Mouse (Mus musculus): ENCODE measurements around the gene Zbtb1.

Zbtb1 gene

GRCm38 (mm10) chr12:76369206-76369977 lies 674 bp upstream of the Zbtb1 start, which contains the start of gene Zbtb25:
Gene Zbtb25, minus strand, starts transcription at chr12:76369602.
- peak; percentile 95 for DNase-seq

GRCm38 (mm10) chr12:76370831-76371571 lies 935 bp downstream of the Zbtb1 start:
- peak; percentile 69 for DNase-seq

DNA sequence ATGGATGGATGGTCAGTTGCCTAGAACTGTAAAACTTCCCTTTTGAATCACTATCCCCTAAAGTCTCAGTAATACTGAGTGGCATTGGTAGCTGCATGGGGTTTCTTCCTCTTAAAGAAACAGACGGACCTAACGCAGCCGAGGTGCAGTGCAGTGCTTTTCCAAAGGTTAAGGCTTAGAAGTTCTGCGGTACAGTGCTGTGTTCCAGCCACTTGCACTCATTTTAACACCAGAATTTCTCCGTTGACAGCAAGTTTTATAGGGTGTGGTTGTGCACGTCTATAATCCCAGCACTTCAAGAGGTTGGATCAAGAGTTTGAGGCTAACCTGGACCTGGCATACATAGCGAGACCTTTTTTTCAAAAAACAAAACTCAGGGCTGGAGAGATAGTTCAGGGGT lies 2.0 kb downstream of the Zbtb1 start:
- DNase-seq = no peak

DNA sequence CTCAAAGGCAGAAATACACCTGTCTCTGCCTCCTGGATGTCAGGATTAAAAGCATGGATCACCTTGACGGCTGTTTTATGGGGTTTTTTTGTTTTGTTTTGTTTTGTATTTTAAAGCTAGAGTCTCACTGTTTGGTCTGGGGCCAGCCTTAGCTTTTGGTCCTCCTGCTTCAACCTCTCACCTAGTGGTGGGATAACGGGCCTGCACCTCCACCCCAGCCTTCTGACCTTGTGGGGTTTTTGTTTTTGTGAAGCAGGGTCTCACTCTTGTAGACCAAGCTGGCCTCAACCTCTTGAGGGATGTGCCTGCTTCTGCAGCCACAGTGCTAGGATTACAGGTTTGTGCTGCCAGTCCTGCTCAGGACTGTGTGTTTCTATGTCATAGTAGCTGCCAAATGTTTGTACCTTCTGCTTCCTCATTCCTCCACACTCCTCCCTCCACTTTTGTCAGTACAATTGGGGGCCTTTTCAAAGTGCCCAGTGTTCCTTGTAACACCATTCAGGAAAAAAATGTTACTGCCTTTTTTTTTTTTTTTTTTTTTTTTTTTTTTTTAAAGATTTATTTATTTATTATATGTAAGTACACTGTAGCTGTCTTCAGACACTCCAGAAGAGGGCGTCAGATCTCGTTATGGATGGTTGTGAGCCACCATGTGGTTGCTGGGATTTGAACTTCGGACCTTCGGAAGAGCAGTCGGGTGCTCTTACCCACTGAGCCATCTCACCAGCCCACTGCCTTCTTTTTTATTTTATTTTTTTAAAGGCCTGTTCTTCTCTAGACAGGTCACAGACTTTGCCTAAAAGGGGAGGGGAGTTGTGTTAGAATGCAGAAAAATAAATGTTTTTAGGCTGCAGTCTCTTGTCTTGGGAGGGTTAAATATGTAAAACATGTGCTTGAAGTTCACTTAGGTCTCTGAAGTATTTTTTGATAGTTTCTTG lies 3.1 kb downstream of the Zbtb1 start:
- no peak for DNase-seq

DNA sequence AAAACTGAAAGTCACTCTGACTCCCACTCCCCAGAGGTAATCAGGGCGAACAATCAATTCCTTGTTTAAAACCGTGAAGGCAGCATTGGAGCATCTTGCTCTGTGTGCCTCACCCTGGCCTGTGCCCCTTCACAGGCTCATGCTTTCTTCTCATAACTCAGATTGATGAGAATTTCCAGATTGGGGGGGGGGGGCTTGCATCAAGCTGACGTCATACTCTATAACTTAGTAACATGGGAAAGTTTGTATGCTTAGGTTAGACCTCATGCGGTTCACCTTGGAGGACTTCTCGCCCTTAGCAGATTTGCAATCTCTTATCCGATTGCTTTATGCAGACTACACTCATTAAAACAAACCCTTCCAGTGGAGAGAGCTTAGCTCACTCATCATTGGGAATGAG lies 3.9 kb downstream of the Zbtb1 start:
- no peak for DNase-seq

DNA sequence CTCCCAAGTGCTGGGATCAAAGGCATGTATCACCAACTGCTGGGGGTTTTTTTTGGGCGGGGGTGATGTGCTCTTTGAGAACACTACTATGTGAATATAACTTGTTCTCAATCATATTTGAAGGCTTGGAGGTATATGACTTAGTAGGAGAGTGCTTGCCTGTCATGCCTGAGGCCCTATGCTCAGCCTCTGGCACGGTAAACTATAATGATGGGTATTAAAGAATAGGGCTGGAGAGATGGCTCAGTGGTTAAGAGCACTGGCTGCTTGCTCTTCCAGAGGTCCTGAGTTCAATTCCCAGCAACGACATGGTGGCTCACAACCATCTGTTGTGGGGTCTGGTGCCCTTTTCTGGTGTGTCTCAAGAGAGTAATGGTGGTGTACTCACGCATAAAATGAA lies 4.8 kb downstream of the Zbtb1 start:
- no peak for DNase-seq

GRCm38 (mm10) chr12:76375506-76375905 lies 5.4 kb downstream of the Zbtb1 start:
- no peak for DNase-seq

- DNase-seq = no peak
Measured at GRCm38 (mm10) chr12:76376649-76377048, 6.6 kb downstream of the Zbtb1 start.

DNA sequence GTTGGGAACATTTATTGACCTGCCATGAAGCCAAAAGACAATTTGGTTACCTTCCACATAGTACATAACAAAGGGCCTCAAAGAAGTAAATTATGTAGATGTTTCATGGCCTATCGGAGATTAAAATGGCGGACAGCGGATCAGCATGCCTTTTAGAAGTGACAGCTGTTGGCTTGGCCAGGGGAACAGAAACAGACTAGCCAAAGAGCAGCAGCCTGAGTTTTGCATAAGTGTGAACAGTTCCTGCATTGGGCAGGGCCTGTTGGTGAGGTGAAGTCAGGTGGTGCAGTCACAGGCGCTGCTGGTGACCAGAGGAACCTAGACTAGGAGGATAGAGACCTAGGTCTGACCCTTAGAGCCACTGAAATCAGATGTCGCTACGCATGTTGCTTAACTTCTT lies 7.0 kb downstream of the Zbtb1 start:
- no peak for DNase-seq

- DNase-seq = no peak
Measured at GRCm38 (mm10) chr12:76377726-76378125, 7.7 kb downstream of the Zbtb1 start.

DNA sequence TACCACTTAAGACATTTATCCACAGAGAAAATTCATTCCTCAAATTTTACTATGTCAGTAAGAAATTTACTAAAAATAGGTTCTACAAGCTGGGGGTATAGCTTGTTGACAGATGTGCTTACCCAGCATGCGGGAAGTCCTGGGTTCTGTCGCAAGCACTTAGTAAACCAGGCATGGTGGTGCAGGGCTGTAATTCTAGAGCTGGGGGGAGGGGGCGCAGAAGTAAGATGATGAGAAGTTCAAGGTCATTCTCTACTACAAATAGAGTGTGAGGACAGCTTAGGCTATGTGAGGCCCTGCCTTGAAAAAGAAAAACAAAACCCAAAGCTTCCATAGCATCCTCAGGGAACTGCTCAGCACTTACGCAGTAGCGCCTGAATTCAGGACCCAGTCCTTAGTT lies 8.5 kb downstream of the Zbtb1 start:
- no peak for DNase-seq

- no peak for DNase-seq
Measured at GRCm38 (mm10) chr12:76380151-76380550, 10.1 kb downstream of the Zbtb1 start.

DNA sequence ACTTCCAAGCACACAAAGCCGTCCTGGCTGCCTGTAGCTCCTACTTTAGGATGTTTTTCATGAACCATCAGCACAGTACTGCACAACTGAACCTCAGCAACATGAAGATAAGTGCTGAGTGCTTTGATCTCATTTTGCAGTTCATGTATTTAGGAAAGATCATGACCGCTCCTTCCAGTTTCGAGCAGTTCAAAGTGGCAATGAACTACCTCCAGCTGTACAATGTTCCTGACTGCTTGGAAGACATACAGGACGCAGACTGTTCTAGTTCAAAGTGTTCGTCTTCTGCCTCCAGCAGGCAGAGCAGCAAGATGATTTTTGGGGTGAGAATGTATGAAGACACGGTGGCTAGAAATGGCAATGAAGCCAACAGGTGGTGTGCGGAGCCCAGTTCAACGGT lies 15.3 kb downstream of the Zbtb1 start:
- no peak for DNase-seq

- DNase-seq = no peak
Measured at GRCm38 (mm10) chr12:76388794-76389193, 18.7 kb downstream of the Zbtb1 start.

DNA sequence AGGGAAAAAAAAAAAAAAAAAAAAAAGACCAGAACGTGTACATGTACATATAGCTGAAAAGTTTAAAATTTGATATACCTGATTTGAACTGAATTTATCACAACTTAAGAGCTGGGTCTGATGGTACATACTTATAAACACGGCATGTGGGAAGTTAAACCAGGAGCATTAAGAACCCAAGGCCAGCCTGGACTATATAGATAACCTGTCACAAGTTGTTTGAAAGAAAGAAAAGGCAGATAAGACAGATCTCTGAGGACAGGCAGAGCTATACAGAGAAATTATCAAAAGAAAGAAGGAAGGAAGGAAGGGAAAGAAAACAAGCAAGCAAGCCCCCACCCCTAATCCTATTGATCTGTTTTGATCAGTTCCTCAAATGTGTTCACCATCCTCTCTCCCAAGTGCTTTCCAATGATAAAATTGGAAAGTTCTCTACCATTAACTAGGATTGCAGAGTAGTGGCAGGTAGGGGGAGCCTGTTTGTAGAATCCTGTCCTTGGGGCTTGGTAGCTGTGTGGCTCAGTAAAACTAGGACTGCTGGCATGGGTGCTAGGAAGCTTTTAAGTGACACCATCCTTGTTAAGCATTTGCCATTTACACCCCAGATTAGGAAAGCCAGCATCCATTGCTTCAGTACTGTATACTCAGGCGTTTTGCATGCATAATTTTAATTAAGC lies 21.7 kb downstream of the Zbtb1 start:
- DNase-seq = no peak

DNA sequence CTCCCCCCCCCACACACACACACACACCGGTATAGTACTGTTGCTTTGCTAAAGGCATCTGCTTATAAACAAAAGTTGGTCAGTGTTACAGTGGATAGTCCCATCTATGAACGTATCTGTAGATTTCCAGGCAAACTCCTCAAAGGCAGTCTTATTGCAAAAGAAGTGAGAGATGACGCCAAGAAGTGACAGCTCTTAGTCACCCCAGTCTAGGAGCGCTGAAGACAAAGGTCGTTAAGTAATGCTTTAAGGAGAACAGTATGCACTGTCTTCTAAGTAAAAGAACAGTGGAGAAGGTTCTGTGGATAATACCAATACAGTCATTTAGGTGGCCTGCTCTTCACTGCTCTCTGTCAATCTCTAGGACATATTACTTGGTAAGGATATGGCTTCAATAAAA lies 22.9 kb downstream of the Zbtb1 start:
- DNase-seq = no peak

GRCm38 (mm10) chr12:76397281-76397680 lies 27.2 kb downstream of the Zbtb1 start:
- no peak for DNase-seq

GRCm38 (mm10) chr12:76401674-76402073 lies 31.6 kb downstream of the Zbtb1 start:
- no peak for DNase-seq

DNA sequence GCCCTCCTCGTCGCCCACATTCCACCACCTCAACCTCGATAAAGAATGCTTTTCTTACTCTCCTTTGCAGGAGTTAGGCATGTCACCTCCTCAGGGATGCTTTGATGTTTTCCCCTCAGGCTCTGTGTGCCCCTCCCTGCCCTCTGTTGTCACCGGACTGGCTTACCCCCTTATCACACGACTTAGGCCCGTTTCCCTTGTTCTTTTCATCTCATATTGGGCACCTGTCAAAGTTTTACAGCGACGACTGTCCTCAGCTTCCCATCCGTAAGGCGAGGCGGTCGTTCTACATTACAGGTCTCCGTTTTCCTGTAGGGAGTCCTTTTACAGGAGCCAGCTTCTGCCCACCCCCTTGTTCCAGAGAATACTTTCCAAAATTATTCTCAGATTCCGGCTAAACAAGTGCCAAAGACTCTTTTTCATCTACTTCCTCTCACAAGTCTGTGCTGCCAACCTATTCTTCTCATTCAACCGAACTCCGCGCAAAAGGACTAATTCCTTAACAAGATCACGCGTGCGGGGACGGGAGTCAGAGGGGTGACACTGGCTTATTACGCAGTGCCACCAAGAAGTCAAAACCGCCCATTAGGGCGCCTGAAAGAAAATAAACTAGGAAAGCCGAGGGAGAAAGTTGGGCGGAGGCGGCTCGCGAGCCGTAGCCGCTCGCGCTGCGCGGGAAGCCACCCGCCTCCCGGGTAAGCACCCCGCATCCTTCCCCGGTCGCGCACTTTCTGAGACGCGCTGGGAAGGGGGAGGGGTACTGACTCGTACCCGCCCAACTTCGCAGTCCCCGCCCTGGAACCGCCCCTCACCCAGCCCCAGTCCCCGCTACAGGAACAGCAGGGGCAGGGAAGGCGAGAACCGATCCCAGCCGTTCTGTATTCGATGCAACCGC lies 33.2 kb downstream of the Zbtb1 start:
- peak; percentile 6 for DNase-seq

DNA sequence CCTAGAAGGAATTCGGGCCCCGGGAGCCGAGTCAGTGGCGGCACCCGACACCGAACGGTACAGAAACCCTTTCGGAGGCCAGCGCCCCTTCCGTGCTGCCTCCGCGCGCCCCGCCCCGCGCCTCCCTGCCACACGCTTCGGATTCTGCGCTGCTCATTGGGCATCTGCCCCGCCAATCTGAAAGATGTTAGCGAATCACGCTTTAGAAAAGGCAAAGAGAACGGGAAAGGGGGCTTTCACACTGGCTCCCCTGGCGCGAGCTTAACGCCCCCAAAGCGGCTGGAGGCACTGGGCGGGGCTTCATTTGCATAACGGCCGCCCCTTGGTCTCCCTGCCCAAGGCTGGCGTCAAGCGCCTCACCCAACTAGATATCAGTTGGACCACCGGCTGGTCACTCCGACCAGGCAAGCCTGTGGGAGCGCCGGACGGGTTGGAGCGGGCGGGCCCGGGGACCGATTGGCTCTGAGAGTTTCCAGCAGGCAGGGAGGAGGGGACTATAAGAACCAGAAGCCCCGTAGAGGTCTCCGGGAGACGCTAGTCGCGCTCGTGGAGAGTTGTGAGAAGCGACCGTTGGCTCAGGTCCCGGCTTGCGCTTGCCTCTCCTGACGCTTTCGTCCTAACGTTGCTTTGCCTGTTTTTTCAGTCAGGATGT lies 33.9 kb downstream of the Zbtb1 start, which contains the start of gene Hspa2:
Gene Hspa2 (plus strand): TSS at position 291 of the 652 bp plus-strand sequence.
- peak; percentile 100 for DNase-seq

- DNase-seq = no peak
Measured at GRCm38 (mm10) chr12:76404836-76405182, 34.7 kb downstream of the Zbtb1 start.
